Mouse (Mus musculus) liver, adult (tissue): ENCODE results near the gene Gm10799.

Experiments
- GATA4 ChIP-seq: IDR thresholded peaks from 2 replicates; pipeline ENCODE4 v1.6.1; 2014; ENCODE audit warnings: mild to moderate bottlenecking, low read length; ENCODE audit not compliant: insufficient replicate concordance

The Gm10799 gene

GRCm38 (mm10) chr2:104060996-104061395 is 7.4 kb downstream of the Gm10799 start:
- no peak for TF ChIP-seq GATA4

- TF ChIP-seq GATA4: no peak
Observed at GRCm38 (mm10) chr2:104059786-104060185, 8.6 kb downstream of the Gm10799 start.

GRCm38 (mm10) chr2:104058954-104059353 is 9.4 kb downstream of the Gm10799 start:
- TF ChIP-seq GATA4: no peak

- TF ChIP-seq GATA4: no peak
Observed at GRCm38 (mm10) chr2:104058381-104058780, 10.0 kb downstream of the Gm10799 start.

GRCm38 (mm10) chr2:104044479-104045080 is 23.8 kb downstream of the Gm10799 start:
- no peak for TF ChIP-seq GATA4

- TF ChIP-seq GATA4: no peak
Observed at GRCm38 (mm10) chr2:104043624-104044478, 24.5 kb downstream of the Gm10799 start.

GRCm38 (mm10) chr2:104042766-104043165 is 25.6 kb downstream of the Gm10799 start:
- no peak for TF ChIP-seq GATA4

GRCm38 (mm10) chr2:104041632-104042031 is 26.7 kb downstream of the Gm10799 start:
- TF ChIP-seq GATA4: no peak

- no peak for TF ChIP-seq GATA4
Observed at GRCm38 (mm10) chr2:104038236-104038635, 30.1 kb downstream of the Gm10799 start.

- TF ChIP-seq GATA4: no peak
Observed at GRCm38 (mm10) chr2:104036316-104036715, 32.0 kb downstream of the Gm10799 start.

- no peak for TF ChIP-seq GATA4
Observed at GRCm38 (mm10) chr2:104035595-104035994, 32.8 kb downstream of the Gm10799 start.

- TF ChIP-seq GATA4: no peak
Observed at GRCm38 (mm10) chr2:104034832-104035472, 33.4 kb downstream of the Gm10799 start.

- no peak for TF ChIP-seq GATA4
Observed at GRCm38 (mm10) chr2:104032056-104032455, 36.3 kb downstream of the Gm10799 start.

GRCm38 (mm10) chr2:104030381-104030780 is 38.0 kb downstream of the Gm10799 start:
- no peak for TF ChIP-seq GATA4

- no peak for TF ChIP-seq GATA4
Observed at GRCm38 (mm10) chr2:104029074-104029473, 39.3 kb downstream of the Gm10799 start.
